Mouse (Mus musculus): ENCODE results near the gene Lmtk2. TPM values are rescaled to one million over a fixed set of nuclear protein-coding genes. Genes with fewer than 3 reads are reported as not detected.

The Lmtk2 gene
- polyA plus RNA-seq, 1 experiment from 2014 or later, result 10.6 TPM

GRCm38 (mm10) chr5:144222811-144223502 is 122.7 kb downstream of the Lmtk2 start:
- DNase-seq (no peak), ATAC-seq (ENCODE audit: low FRiP score, low TSS enrichment) (no peak)
- Histone ChIP-seq H3K27ac (replicated peaks; ENCODE audit: low read depth, low read length) (peak overlapping the region; percentile 83), H3K27me3 (ENCODE audit: control insufficient read depth, insufficient read depth, low read length) (no peaks in the 10 kb centered on the region), H3K9ac (replicated peaks; ENCODE audit: low read length) (peak overlapping the region; percentile 73), H3K4me2 (ENCODE audit: low read length) (peak overlapping the region; percentile 63), H3K4me1 (ENCODE audit: control insufficient read depth, insufficient read depth, low read length) (peaks cover 5% of the 10 kb centered on the region; the same call in 1 of the 2 replicates), H3K36me3 (ENCODE audit: control insufficient read depth, insufficient read depth, low read length) (0 out of 2 replicates have a peak, but pooled peaks cover 4% of the 10 kb centered on the region), H3K9me3 (ENCODE audit: control insufficient read depth, low read length) (no peaks in the 10 kb centered on the region), H3K4me3 (replicated peaks; ENCODE audit: low read depth, low read length) (peak overlapping the region; percentile 79)
- WGBS, result 3% methylated on average over 25 of the region's 25 CpGs

GRCm38 (mm10) chr5:144223503-144223862 is 123.2 kb downstream of the Lmtk2 start, which contains the start of gene Tecpr1:
Gene Tecpr1 (minus strand): TSS chr5:144223615.
- Histone ChIP-seq H3K9ac (replicated peaks; ENCODE audit: low read length) (peak within 1 kb of the TSS; percentile 73), H3K4me2 (ENCODE audit: low read length) (peak within 1 kb of the TSS; percentile 63), H3K27me3 (ENCODE audit: control insufficient read depth, insufficient read depth, low read length) (no peaks in the 10 kb centered on the region), H3K4me3 (replicated peaks; ENCODE audit: low read depth, low read length) (peak within 1 kb of the TSS; percentile 79), H3K4me1 (ENCODE audit: control insufficient read depth, insufficient read depth, low read length) (peaks cover 5% of the 10 kb centered on the region; the same call in 1 of the 2 replicates), H3K27ac (replicated peaks; ENCODE audit: low read depth, low read length) (peak within 1 kb of the TSS; percentile 83), H3K9me3 (ENCODE audit: control insufficient read depth, low read length) (no peaks in the 10 kb centered on the region), H3K36me3 (ENCODE audit: control insufficient read depth, insufficient read depth, low read length) (no peaks in the 10 kb centered on the region)
- under 1% methylated on average over 37 of the region's 37 CpGs for WGBS
- DNase-seq, result peak; percentile 97
- ATAC-seq (ENCODE audit: low FRiP score, low TSS enrichment), result peak; percentile 96

GRCm38 (mm10) chr5:144223899-144224816 is 123.9 kb downstream of the Lmtk2 start:
- Histone ChIP-seq H3K9me3 (ENCODE audit: control insufficient read depth, low read length) (no peaks in the 10 kb centered on the region), H3K36me3 (ENCODE audit: control insufficient read depth, insufficient read depth, low read length) (no peaks in the 10 kb centered on the region), H3K27me3 (ENCODE audit: control insufficient read depth, insufficient read depth, low read length) (no peaks in the 10 kb centered on the region), H3K27ac (replicated peaks; ENCODE audit: low read depth, low read length) (peak overlapping the region; percentile 83), H3K9ac (replicated peaks; ENCODE audit: low read length) (peak overlapping the region; percentile 73), H3K4me2 (ENCODE audit: low read length) (peak overlapping the region; percentile 63), H3K4me3 (replicated peaks; ENCODE audit: low read depth, low read length) (peak overlapping the region; percentile 79), H3K4me1 (ENCODE audit: control insufficient read depth, insufficient read depth, low read length) (peaks cover 5% of the 10 kb centered on the region; the same call in 1 of the 2 replicates)
- ATAC-seq (ENCODE audit: low FRiP score, low TSS enrichment), result peak; percentile 16; the same call in 1 of the 2 replicates
- 25% methylated on average over 18 of the region's 18 CpGs for WGBS
- DNase-seq, result no peak

GRCm38 (mm10) chr5:144226220-144226619 is 126.0 kb downstream of the Lmtk2 start:
- Histone ChIP-seq H3K9me3 (ENCODE audit: control insufficient read depth, low read length) (no peaks in the 10 kb centered on the region), H3K36me3 (ENCODE audit: control insufficient read depth, insufficient read depth, low read length) (no peaks in the 10 kb centered on the region), H3K9ac (replicated peaks; ENCODE audit: low read length) (no peak overlapping the region), H3K4me3 (replicated peaks; ENCODE audit: low read depth, low read length) (no peak overlapping the region), H3K27ac (replicated peaks; ENCODE audit: low read depth, low read length) (no peak overlapping the region), H3K4me1 (ENCODE audit: control insufficient read depth, insufficient read depth, low read length) (peaks cover 5% of the 10 kb centered on the region; the same call in 1 of the 2 replicates), H3K27me3 (ENCODE audit: control insufficient read depth, insufficient read depth, low read length) (no peaks in the 10 kb centered on the region), H3K4me2 (ENCODE audit: low read length) (no peak overlapping the region)
- DNase-seq (no peak), ATAC-seq (ENCODE audit: low FRiP score, low TSS enrichment) (no peak)
- WGBS, result 43% methylated on average over 11 of the region's 11 CpGs

GRCm38 (mm10) chr5:144230216-144230615 is 130.0 kb downstream of the Lmtk2 start:
- H3K36me3 ChIP-seq (ENCODE audit: control insufficient read depth, insufficient read depth, low read length), result no peaks in the 10 kb centered on the region
- no peaks in the 10 kb centered on the region for H3K9me3 ChIP-seq (ENCODE audit: control insufficient read depth, low read length)
- H3K4me3 ChIP-seq (replicated peaks; ENCODE audit: low read depth, low read length), result no peak overlapping the region
- H3K9ac ChIP-seq (replicated peaks; ENCODE audit: low read length), result no peak overlapping the region
- no peak overlapping the region for H3K4me2 ChIP-seq (ENCODE audit: low read length)
- H3K4me1 ChIP-seq (ENCODE audit: control insufficient read depth, insufficient read depth, low read length), result no peaks in the 10 kb centered on the region
- H3K27me3 ChIP-seq (ENCODE audit: control insufficient read depth, insufficient read depth, low read length), result no peaks in the 10 kb centered on the region
- DNase-seq (no peak), ATAC-seq (ENCODE audit: low FRiP score, low TSS enrichment) (no peak)
- H3K27ac ChIP-seq (replicated peaks; ENCODE audit: low read depth, low read length), result no peak overlapping the region
- 89% methylated on average over 7 of the region's 7 CpGs for WGBS

- Histone ChIP-seq H3K36me3 (ENCODE audit: control insufficient read depth, insufficient read depth, low read length) (no peaks in the 10 kb centered on the region), H3K9ac (replicated peaks; ENCODE audit: low read length) (no peak overlapping the region), H3K27ac (replicated peaks; ENCODE audit: low read depth, low read length) (no peak overlapping the region), H3K27me3 (ENCODE audit: control insufficient read depth, insufficient read depth, low read length) (no peaks in the 10 kb centered on the region), H3K9me3 (ENCODE audit: control insufficient read depth, low read length) (no peaks in the 10 kb centered on the region), H3K4me3 (replicated peaks; ENCODE audit: low read depth, low read length) (no peak overlapping the region), H3K4me1 (ENCODE audit: control insufficient read depth, insufficient read depth, low read length) (no peaks in the 10 kb centered on the region), H3K4me2 (ENCODE audit: low read length) (no peak overlapping the region)
- ATAC-seq (ENCODE audit: low FRiP score, low TSS enrichment) (no peak), DNase-seq (no peak)
- WGBS, result 79% methylated on average over 1 of the region's 1 CpGs
Measured at GRCm38 (mm10) chr5:144231410-144231809, 131.2 kb downstream of the Lmtk2 start.

GRCm38 (mm10) chr5:144232531-144232930 is 132.3 kb downstream of the Lmtk2 start:
- no peaks in the 10 kb centered on the region for H3K9me3 ChIP-seq (ENCODE audit: control insufficient read depth, low read length)
- H3K4me1 ChIP-seq (ENCODE audit: control insufficient read depth, insufficient read depth, low read length), result no peaks in the 10 kb centered on the region
- WGBS, result 84% methylated on average over 5 of the region's 5 CpGs
- DNase-seq (no peak), ATAC-seq (ENCODE audit: low FRiP score, low TSS enrichment) (no peak)
- no peaks in the 10 kb centered on the region for H3K36me3 ChIP-seq (ENCODE audit: control insufficient read depth, insufficient read depth, low read length)
- H3K9ac ChIP-seq (replicated peaks; ENCODE audit: low read length), result no peak overlapping the region
- no peak overlapping the region for H3K4me2 ChIP-seq (ENCODE audit: low read length)
- H3K27me3 ChIP-seq (ENCODE audit: control insufficient read depth, insufficient read depth, low read length), result no peaks in the 10 kb centered on the region
- H3K27ac ChIP-seq (replicated peaks; ENCODE audit: low read depth, low read length), result no peak overlapping the region
- no peak overlapping the region for H3K4me3 ChIP-seq (replicated peaks; ENCODE audit: low read depth, low read length)

GRCm38 (mm10) chr5:144234222-144234621 is 134.0 kb downstream of the Lmtk2 start:
- Histone ChIP-seq H3K4me1 (ENCODE audit: control insufficient read depth, insufficient read depth, low read length) (no peaks in the 10 kb centered on the region), H3K4me2 (ENCODE audit: low read length) (no peak overlapping the region), H3K36me3 (ENCODE audit: control insufficient read depth, insufficient read depth, low read length) (no peaks in the 10 kb centered on the region), H3K27ac (replicated peaks; ENCODE audit: low read depth, low read length) (no peak overlapping the region), H3K9ac (replicated peaks; ENCODE audit: low read length) (no peak overlapping the region), H3K9me3 (ENCODE audit: control insufficient read depth, low read length) (no peaks in the 10 kb centered on the region), H3K27me3 (ENCODE audit: control insufficient read depth, insufficient read depth, low read length) (no peaks in the 10 kb centered on the region), H3K4me3 (replicated peaks; ENCODE audit: low read depth, low read length) (no peak overlapping the region)
- WGBS, result 79% methylated on average over 6 of the region's 6 CpGs
- ATAC-seq (ENCODE audit: low FRiP score, low TSS enrichment) (no peak), DNase-seq (no peak)

All from midbrain, embryonic 14.5 days (tissue).